Mouse (Mus musculus) regulatory T cell (primary cell): ENCODE measurements around the gene Espl1.

Source experiments
- in situ Hi-C: fragments of 300-600 bp; cut with MboI, MseI; formaldehyde crosslinking; loops from one replicate; pipeline ENCODE4 v1.15.1; 2025; ENCODE audit warnings: high pct_unique_total_duplicates

The Espl1 gene

DNA sequence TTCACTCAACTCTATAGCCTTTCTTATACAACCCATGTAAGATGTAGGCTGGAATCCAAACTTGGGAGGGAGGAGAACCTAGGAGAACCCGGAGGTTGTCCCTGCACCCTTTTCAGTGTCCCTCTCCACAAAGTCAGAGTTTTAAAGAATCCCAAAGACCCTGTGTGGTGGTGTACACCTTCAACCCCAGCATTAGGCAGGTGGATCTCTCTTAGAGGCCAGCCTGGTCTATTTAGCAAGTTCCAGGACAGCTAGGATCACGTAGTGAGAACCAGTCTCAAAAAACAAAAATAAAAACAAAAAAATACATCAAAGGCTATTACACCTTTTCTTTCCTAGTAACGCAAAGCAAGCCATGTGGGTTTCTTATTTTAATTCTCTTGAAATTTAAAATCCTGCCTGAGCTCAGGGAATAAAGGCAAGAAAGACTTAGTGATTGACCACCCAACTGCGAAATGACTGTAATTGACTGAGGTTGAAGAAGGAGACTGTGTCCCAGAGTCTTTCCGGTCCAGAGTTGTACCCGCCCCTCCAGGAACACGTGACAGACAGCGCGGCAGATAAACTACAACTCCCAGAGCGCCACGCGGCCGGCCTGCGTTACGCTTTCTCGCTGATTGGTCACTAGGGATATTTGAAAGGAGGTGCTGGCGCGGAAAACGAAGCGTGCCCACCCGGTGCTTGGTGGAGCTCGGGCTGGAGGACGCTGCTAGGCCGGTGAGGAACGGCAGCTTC is at the start of gene Espl1:
Espl1 (plus strand) TSS at position 634 of the 735 bp plus-strand sequence.
- in situ Hi-C loops: no loop called here

DNA sequence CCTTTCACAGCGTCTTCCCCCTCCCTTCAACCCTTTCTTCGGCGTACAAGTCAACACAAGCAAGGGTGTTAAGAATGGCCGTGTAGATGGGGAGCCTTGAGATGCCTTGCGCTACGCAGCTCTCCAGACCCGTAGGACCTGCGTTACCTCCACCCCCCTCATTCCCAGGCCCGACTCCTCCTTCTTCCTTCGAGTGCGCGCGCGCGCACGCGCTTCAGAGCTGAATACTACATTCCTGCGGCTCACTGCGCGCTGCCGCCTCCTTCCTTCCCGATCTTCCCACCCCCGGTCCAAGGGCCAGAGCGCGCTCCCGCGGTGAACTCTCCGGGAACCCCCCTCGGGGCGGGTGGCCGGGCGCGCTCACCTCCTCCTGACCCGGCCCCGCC is 49.2 kb upstream of the Espl1 start:
- in situ Hi-C loops: no loop called here

DNA sequence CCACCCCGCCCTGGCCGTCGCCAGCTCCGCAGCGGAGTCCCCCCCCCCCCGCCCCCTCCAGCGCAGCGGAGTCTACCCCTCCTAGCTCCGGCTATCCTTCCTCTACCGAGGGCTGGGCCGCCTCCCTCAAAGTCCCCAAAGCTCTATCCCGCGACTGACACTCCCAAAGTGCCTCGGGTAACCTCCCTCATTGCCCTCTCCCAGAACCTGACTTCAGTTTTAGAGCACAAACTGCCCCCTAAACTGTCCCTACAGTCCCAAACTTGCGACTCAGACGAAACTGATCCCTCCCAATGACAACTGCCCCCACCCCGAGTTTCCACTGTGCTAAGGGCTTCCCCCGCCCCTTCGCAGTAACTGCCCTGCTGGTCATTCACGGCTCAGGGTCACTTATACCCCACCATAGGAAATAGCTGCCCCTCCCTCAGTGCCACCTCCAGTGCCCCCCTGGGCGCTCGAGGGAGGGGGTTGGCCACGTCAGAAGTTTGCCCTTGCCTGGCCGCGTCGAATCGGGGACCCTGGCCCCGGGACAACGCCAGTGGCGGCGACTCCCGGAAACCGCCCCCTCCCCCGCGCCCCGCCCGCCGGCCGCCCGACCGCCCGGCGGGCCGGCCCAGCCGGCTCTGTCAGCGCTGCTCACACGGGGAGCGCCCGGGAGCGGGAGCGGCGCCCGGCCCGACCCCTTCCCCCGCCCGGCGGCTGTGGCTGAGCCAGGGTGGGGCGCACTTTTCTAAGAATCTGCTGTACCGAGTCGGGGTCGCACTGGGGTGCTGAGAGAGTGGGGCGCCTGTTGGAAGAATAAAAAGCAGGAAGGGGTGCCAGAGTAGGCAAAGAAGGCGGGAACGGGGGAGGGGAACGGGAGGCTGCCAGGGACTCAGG is 48.6 kb upstream of the Espl1 start:
- in situ Hi-C loops: no loop called here

DNA sequence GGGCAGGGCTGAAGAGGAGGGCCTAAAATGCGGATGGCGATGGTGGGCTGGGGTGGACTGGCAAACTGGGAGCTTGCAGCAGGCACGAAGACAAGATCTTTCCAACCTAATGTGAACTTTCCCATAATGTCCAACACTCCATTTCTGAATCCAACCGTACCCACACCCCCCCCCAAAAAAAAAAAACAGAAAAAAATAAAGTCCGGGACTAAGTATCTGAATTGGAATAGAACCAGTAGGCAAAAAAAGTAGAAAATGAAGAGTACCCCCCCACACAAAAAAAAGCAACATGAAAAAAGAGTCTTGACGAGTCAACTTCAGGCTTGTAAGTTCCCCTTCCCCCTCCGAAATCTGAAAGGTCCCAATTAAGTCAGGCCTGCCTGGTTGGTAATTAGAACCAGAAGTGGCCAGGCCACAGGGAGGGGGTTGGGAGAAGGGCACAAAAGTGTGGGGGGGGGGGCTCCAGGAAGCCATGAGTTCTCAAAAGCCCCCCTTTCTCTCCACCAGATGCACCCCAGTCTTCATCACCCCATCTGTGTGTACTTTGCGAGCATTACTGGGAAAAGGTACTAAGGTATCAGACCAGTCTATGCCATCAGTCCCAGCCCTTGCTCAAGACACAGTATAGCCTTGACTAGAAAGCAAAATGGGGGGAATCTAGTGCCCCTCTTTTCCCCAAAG is 47.8 kb upstream of the Espl1 start:
- in situ Hi-C loops: no loop called here

DNA sequence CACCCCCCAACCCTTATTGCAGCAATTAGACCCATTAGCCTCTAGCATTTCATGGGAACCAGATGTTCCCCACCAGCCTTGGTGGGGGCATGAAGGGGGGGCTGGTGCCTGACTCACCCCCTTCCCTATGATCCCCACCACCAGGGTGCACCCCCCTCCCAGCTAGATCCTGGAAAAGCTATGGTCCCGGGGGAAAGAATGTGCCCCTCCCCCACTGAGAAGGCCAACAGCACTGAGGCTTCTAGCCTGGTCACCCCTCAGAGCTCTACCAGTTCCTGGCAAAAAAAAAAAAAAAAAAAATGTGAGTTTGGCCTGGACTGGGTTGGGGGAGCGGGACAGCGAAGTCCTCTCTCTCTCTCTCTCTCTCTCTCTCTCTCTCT is 47.3 kb upstream of the Espl1 start:
- in situ Hi-C loops: no loop called here

DNA sequence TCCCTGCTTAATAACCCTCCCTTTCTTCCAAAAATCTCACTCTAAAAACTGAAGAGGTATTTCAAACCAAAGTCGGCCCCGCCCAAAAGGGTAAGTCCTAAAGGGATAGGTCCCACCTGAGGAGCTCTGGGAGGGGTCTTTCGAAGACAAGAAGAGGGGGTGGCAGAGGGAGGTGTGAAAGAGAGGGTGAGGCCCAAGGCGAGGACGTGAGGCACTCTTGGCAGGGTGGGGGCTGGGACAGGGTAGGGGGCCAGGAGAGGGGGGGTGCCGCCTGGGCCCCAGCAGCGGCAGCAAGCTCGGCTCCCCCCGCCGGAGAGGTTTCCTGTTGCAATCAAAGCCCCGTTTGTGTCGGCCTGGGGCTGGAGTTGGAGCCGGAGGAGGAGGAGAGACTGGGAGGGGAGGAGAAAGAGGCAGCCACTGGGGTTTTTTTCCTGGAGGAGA is 46.8 kb upstream of the Espl1 start:
- in situ Hi-C loops: no loop called here

DNA sequence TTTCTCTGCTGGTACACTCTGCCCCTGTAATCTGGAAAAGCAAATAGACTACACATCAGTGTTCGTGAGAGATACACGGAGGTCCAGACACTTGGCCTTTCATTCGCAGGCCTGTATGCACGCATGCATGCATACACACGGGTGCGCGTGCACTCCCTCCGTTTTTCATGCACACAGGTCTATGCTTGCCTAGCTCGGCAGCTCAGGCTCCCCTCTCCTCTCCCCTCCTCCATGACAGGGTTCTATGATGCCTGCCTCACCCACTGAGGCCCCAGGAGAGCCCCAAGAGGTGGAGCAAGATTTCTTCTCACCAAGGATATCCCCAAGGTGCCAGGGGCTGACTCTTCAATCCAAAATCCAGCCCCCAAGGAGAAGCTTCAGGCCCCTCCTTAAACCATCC is 46.1 kb upstream of the Espl1 start:
- in situ Hi-C loops: no loop called here

DNA sequence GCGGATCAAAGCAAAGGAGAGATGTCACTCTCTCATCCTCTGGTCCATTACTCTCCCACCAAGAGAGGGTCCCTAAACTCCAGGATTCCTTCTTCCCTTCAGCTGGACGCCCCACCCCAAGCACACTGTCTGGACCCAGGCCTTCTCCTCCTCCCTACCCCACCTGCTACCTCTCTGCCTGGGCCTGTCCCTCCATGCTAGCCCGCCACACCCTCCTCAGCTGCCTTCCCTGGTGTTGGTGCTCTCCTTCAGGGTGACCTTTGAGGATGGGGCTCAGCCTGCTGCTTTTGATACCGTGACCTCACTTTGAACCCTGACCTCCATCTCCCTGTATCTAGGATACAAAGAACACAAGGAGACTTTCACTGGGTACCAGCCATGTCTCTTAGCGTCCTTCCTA is 45.5 kb upstream of the Espl1 start:
- in situ Hi-C loops: no loop called here

DNA sequence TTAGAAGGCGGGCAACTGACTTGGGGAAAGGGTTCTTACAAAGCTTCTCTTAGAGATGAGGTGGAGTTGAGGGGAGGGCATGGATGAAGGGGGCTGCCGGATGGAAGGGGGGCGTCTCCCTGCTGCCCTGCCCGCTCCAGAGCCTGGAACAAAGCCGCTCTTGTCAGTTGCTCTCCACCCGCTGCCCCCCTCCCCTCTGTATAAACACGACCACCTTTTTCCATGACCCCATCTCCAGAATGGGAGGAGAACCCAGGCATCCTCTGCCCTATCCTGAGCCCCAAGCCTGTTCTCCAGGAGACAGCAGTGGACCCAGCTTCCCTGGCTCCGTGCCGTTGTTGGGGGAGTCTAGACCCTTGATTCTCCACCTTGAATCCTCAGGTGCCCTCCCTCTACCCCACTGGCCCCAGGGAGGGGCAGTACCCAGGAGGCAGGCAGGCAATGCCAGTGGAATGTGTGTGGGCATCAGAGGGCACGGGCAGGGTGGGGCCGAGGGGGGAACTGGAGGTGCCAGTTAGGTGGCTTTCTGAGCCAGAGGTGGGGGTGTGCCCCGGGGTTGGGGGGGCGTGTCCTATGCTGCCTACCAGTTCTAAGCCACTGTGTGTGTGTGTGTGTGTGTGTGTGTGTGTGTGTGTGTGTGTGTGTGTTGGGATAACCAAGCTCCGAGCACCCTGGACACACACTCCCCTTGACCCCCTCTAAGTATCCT is 40.4 kb upstream of the Espl1 start:
- in situ Hi-C loops: no loop called here

DNA sequence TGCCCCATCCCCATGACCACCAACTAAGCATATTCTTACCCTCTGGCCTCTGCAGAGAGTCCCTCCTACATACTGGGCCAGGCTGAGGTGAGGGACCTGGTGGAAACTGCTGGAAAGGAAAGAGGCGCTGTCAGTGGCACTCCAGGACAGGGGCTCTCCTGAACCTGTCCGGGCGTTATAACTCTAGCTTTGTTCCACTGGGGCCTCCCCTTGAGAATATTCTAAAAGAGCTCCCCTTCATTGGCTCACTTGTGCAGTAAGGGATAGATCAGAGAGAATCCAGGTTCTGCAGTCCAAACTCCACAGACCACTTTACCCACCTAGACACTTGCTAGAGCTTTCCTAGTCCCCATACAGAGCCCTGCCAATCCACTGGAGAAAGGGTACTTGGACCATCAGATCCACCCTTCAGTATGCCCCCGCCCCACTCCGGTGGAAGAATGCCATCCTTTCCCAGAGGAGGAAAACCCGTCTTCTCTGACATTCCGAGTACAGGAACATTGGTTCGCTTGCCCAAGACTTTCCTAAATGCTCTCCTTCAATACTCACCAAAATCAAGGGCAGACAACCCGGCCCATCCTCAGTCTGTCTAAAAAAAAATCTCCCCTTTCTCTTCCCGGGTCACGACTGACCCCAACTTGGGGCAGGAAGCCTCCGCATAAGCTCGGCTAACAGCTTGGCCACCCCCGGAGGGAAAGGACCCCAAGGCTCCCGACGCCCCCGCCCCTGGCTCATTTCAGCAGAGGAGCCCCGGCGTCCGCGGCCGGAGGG is 39.5 kb upstream of the Espl1 start:
- in situ Hi-C loops: no loop called here

DNA sequence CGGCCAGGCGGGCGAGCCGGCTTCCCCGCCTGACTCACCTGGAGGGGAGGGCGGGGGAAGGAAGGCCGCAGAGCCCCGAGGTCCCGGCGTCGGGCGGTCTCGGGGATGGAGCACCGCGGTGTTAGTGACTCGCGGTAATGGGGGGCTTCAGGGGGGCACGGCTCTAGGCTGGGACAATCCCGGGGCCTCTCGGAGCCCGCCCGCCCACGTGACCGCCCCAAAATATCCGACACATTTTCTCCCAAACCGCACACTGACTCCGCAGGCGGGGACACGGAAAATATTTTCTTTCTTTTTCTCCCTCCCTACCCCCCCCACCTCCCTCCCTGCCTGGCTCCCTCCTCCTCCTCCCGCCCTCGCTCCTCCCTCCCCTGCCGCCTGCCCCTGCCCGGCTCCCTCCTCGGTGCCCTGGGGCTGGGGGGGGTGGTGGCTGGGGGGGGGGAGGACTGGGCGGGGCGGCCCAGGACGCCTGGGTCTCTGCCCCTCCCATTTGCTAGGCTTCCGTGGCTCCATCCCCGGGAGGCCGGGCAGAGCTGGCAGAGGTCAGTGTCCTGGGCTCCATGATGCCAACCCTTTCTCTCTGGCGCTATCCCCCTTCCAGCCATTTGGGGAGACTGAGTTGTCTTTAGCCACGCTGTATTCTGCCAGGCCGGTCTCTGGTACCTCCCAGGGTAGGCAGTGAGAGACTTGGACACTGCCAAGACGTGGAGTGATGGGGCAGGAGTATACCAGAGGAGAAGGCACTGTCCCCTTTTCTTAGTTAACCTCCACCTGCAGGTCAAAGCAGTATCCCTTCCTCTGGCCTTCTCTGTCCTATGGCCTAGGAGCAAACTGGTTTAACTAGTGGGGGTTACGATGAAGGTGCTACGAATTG is 38.6 kb upstream of the Espl1 start, which contains the start of gene Rarg:
Rarg (minus strand) TSS at position 316 of the 874 bp plus-strand sequence.
- in situ Hi-C loops: no loop called here

DNA sequence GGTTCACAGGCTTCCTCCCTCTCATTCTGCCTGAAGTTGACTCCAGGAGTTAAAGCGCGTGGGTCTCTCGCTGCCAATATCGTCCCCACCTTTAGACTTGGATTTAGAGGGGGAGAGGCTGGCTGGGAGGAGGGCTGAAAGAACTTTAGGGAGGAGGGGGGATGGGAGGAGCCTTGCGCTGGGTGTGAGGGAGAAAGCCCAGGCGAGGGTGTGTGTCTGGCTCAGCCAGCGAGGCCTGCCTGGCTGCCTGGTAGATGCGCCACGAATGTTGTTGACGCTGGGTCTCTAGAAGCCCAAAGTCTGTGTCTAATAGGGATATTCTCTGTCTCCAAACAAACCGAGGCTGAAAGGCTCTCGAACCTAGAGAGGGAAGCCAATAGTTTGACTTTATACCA is 38.0 kb upstream of the Espl1 start:
- in situ Hi-C loops: no loop called here

DNA sequence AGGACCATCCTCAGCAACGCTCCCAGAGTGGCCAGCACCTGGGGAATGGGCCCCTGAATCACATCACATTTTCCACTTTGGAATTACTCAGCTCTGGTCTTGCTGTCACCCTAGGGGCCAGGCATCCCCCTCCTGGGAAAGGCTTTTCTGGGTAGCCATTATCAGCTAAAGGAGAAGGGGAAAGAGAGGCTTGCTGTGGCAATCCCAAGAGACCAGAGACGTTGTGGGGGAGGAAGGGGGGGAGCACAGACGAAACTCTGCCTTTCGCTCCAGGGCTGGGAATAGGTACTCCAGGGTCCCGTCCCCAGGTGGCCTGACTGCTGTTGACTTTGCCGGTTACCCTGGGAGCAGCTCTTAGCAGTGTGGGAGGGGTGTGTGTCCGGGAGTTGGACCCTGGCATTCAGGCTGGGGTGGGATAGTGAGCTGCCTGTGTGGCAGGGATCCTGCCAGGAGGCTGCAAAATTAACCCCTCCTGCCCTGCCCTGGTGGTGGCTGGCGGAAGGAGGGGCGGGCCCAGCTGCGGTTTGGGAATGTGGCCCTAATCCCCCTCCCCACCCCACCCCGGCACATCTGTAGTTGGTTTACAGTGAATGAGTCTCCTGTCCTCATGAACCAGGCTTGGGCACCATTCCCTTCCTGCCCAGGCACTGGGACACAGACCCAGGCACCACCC is 37.3 kb upstream of the Espl1 start:
- in situ Hi-C loops: no loop called here

DNA sequence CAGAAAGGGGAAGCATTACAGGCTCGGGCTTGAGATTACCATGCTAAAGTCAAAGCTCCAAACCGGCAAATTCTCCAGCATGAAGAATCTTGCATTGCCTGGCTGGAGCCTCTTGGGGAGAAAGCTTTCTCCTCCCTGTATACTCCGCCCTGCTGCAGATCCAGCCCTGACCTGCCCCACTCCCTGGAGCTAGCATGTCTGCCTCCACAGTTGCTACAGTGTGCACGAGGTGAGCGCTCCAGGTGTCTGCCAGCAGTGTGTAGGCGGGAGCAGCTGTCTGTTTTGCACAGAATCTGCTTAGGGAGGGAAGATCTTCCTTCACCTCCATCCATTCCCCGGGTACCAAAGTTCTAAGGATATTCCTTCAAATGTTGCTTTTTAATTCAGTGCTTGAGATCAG is 33.5 kb upstream of the Espl1 start:
- in situ Hi-C loops: no loop called here

DNA sequence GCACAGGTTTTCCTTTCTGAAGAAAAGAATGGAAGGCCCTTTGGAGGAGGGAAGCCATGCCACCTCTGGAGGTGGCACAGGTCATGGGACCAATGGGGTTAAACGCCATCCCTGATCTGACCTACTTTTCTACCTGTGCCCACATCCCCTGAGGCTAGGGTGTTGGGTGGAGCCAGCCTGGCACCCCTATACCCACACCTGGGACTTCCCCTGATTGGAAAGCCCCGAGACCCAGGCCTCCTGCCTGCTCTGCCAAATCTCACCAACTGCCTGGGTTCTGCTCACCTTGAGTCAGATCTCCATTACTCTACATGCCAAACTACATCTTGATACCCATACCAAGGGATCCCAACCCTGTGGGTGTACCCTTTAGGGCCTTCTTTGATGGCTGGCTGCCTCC is 33.0 kb upstream of the Espl1 start:
- in situ Hi-C loops: no loop called here

DNA sequence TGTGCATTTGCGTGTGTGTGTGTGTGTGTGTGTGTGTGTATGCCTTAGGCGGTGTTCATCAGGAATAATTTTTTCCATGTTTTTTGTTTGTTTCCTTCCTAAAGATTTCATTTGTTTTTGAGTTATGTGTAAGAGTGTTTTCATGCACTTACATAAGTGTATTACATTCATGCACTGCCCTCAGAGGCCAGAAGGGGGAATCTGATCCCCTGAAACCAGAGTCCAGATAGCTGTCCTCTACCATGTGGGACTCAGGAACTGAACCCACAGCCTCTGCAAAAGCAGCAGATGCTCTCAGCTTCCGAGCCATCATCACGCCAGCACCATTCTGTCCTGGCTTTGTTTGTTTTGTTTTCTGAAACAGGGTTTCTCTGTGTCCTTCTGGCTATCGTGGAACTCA is 30.5 kb upstream of the Espl1 start:
- in situ Hi-C loops: no loop called here

DNA sequence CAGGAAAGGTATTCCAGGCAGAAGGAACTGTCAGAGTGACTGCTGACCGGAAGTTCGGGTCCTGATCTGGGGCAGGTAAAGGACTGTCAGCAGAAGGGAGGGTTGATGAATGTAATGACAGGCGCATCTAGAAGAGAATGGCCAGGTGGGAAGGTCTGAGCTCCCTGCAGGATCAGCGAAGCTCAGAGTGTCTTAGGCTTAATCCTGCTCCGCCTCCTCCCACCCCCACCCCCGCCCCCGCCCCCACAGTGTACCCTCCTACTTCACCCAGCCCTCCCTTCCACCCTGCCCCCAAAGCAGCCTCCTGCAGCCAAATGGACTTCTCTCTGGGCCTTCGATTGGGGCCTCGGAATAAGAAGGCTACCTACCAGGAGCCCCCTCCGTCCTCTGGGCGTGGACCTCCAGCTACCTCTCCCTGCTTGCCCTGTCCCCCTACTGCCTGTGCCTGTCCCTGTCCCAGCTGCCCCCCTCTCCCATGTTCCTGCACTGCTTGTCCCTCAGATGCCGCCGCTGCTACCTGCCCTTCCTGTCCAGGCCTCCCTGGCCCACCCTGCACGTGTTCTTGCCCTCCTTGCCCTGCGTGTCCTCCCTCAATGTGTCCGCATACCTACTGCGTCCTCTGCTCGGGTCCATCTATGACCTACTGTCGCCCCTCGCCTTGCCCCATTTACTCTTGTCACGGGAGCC is 25.6 kb upstream of the Espl1 start, which contains the start of gene Gm9918:
Gm9918 (plus strand) TSS at position 290 of the 687 bp plus-strand sequence.
- in situ Hi-C loops: no loop called here

DNA sequence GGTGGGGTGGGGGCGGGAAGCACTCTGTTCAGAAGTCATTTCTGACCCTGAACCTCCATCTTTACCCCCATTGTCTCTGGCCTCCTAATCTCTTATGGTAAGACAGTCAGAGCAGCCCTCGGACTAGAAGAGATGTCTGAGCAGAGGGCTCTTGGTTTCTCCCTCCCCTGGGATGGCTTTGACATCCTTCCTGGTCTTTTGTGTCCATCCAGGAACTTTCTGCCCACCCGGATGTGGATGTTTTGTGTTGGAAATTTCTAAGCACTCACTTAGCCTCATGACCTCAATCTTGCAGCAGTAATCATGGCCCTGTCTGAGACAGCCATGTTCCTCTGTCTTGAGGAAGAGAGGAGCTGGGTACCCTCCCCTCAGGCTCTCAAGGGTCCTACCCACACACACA is 24.6 kb upstream of the Espl1 start:
- in situ Hi-C loops: no loop called here
